Mouse (Mus musculus) gastrocnemius, adult 2 months (tissue): Measurements from ENCODE around the gene Ttyh3. TPM values are rescaled to one million over a fixed set of nuclear protein-coding genes. Genes with fewer than 3 reads are reported as not detected.

ENCODE experiments used
- DNase-seq: peaks from one replicate; pipeline ENCODE4 v3.0.0; 2022
- H3K27ac ChIP-seq: fragments of 200-600 bp; 2 replicates; pipeline ENCODE4 v1.8.1; 2022; ENCODE audit warnings: mild to moderate bottlenecking
- H3K4me3 ChIP-seq: fragments of 200-600 bp; 2 replicates; pipeline ENCODE4 v1.8.1; 2022; ENCODE audit warnings: mild to moderate bottlenecking, moderate library complexity
- CTCF ChIP-seq: fragments of 200-600 bp; IDR thresholded peaks from 2 replicates; pipeline ENCODE4 v1.8.1; 2022; ENCODE audit warnings: antibody characterized with exemption, mild to moderate bottlenecking, moderate library complexity
- intact Hi-C: fragments of 180-260 bp; cut with DNase I; formaldehyde crosslinking; loops from one replicate; pipeline ENCODE4 v1.15.1; 2025
- total RNA-seq, 2 experiments: library from RNA; stranded (reverse); gene quantifications; 2 replicates each; pipeline ENCODE4 v1.2.3; 2021

Ttyh3 gene
- total RNA-seq, 2 experiments from 2014 or later = 4.0 to 4.4 TPM

- peak; percentile 84 for TF ChIP-seq CTCF
- DNase-seq = peak; percentile 79
- Histone ChIP-seq H3K27ac (no peak overlapping the region), H3K4me3 (no peak overlapping the region)
- intact Hi-C loops = loop anchor here (2.0 to 5.0 kb wide), 2 partner anchors 36 to 123 kb away; no protein-coding TSS in a partner anchor
Observed at GRCm38 (mm10) chr5:140663621-140664180, 14.9 kb upstream of the Ttyh3 start.

GRCm38 (mm10) chr5:140662741-140663592 is 14.1 kb upstream of the Ttyh3 start:
- no peak overlapping the region for H3K27ac ChIP-seq
- TF ChIP-seq CTCF = no peak
- no peak overlapping the region for H3K4me3 ChIP-seq
- intact Hi-C loops = loop anchor here (5.0 kb wide), 1 partner anchor 36 kb away; no protein-coding TSS in a partner anchor
- DNase-seq = no peak

DNA sequence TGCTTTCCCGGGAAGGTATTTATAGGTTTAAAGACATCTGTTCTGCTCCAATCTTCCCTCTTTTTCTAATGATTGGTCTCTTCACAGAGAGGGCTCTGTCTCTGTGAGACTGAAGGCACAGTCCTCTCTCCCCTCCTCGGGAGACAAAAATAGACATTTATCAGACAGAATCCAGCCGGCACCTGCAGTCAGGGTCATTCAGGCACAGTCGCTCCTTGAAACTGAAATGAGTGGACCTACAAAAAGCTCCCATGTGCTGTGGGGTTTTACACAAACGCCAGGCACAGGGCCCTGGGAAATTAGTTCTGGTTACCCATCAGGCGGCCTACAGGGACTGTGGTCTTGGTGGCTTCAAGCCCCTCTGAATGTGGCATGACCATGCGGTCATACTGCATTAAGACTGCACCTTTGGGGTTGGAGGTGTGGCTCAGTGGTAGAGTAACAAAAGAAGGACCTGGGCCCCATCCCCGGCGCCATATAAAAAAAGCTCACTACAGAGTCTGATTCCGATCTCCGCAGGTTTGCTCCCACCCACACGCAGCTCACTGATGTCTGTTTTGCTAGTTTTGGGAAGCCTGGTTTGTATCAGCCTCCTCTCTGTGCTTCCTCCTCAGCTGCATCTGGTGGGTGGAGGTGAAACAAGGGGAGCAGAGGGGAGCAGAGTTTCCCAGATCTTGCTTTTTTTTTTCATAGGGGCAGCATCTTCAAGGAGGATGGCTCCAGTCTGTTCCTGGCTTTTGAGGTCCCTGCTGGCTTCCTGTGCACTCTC is 13.2 kb upstream of the Ttyh3 start:
- intact Hi-C loops = loop anchor here (5.0 kb wide), 1 partner anchor 35 kb away; no protein-coding TSS in a partner anchor

GRCm38 (mm10) chr5:140661427-140661826 is 12.6 kb upstream of the Ttyh3 start:
- DNase-seq = no peak
- intact Hi-C loops = loop anchor here (5.0 kb wide), 1 partner anchor 34 kb away; no protein-coding TSS in a partner anchor
- Histone ChIP-seq H3K27ac (no peak overlapping the region), H3K4me3 (no peak overlapping the region)
- no peak for TF ChIP-seq CTCF

More for the DNA sequence above, 13.2 kb upstream of the Ttyh3 start:
- TF ChIP-seq CTCF = no peak
- H3K4me3 ChIP-seq = no peak overlapping the region
- H3K27ac ChIP-seq = no peak overlapping the region
- no peak for DNase-seq

- no peak for DNase-seq
- H3K27ac ChIP-seq = no peak overlapping the region
- TF ChIP-seq CTCF = no peak
- intact Hi-C loops = loop anchor here (5.0 kb wide), 1 partner anchor 33 kb away; no protein-coding TSS in a partner anchor
- H3K4me3 ChIP-seq = no peak overlapping the region
Observed at GRCm38 (mm10) chr5:140660398-140660797, 11.6 kb upstream of the Ttyh3 start.

DNA sequence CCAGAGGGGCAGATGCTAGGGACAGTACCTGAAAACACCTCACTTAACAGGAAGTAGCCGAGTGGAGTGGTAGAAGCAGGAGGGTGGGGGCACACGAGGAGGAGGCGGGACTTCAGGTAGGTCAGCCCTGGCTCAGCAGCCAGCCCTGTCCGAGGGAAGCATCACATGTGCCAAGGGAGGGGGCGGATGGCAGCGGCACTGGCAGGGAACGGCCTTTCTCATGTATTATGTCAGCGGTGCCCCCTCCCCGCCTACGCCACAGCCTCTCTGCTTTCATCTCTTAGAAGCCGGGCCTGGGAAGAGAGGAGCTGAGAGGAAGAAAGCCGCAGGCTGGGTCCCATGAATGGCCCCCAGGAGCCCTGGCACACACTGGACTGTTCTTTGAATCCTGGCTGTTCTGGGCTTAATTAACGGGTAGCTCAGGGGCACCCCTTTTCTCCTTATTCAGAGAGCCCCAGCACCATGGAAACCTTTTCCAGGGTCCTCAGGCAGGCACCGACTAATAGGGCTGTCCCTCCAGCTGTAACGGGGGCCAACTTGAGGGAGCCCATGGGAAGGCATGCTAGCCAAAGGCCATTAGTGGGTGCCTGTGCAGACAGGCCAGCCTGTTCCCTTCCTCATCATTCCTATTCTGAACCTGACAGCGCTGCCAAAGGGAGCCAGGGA is 10.9 kb upstream of the Ttyh3 start:
- TF ChIP-seq CTCF = no peak
- H3K4me3 ChIP-seq = no peak overlapping the region
- intact Hi-C loops = loop anchor here (5.0 kb wide), 1 partner anchor 32 kb away; no protein-coding TSS in a partner anchor
- no peak for DNase-seq
- H3K27ac ChIP-seq = no peak overlapping the region

DNA sequence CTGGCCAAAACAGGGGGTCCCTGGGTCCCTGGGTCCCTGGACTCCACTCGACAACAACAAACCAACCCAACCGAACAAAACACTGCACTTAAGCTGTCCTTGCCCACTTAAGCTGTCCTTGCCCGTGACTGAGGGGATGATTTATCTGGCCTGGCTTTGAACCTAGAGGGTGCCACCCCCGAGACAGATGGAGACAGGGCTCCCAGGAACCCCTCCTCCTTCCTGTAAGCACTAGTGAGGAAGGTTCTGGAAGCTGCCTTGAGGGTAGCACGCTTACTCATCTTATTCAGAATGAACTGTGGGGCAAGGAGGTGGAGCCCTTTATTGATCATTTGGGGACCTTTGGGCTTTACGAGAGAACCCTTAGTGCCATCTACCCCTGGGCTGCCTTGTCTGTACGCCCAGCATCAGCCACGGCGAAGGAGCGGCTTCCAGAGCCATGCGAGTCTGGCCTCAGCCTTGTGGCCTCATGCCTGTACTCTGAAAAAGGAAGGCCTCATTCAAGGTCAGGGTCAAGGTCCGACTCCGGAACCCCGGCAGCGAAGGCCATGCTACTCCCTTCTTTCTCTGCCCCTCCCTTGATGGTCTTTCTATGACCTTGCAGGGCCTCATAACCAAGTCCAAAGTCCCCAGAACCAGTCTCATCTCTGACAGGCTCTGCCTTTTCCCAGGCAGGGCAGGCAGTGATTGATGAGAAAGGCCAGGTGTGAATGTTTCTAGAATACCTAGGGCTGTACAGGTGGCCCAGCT is 5.4 kb upstream of the Ttyh3 start:
- intact Hi-C loops = no loop called here
- no peak for DNase-seq
- H3K4me3 ChIP-seq = no peak overlapping the region
- no peak for TF ChIP-seq CTCF
- H3K27ac ChIP-seq = no peak overlapping the region

DNA sequence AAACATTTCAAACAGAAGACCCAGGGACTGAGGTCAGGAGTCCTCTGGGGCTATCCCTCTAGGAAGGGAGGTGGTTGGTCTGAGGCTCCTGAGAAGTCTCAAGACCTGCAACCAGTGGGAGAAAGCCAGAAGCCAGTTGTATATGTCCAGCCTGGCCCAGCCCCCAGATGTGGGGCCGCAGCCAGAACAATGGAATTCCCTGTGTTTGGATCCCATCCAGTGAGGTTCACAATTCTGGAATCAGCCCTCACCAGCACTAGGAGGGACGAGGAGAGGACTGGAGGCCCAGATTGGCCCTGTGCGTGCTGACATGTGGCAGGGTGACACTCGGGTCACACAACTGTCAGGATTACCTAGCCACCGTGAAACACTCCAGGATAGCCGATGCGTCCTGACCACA is 3.8 kb upstream of the Ttyh3 start:
- intact Hi-C loops = no loop called here
- no peak for DNase-seq
- no peak for TF ChIP-seq CTCF
- no peak overlapping the region for H3K4me3 ChIP-seq
- H3K27ac ChIP-seq = no peak overlapping the region

GRCm38 (mm10) chr5:140651231-140651630 is 2.4 kb upstream of the Ttyh3 start:
- DNase-seq = no peak
- no peak for TF ChIP-seq CTCF
- H3K4me3 ChIP-seq = no peak overlapping the region
- no peak overlapping the region for H3K27ac ChIP-seq
- intact Hi-C loops = no loop called here

GRCm38 (mm10) chr5:140649881-140650414 is 1.1 kb upstream of the Ttyh3 start:
- H3K4me3 ChIP-seq = no peak overlapping the region
- intact Hi-C loops = no loop called here
- no peak for TF ChIP-seq CTCF
- H3K27ac ChIP-seq = no peak overlapping the region
- DNase-seq = no peak

DNA sequence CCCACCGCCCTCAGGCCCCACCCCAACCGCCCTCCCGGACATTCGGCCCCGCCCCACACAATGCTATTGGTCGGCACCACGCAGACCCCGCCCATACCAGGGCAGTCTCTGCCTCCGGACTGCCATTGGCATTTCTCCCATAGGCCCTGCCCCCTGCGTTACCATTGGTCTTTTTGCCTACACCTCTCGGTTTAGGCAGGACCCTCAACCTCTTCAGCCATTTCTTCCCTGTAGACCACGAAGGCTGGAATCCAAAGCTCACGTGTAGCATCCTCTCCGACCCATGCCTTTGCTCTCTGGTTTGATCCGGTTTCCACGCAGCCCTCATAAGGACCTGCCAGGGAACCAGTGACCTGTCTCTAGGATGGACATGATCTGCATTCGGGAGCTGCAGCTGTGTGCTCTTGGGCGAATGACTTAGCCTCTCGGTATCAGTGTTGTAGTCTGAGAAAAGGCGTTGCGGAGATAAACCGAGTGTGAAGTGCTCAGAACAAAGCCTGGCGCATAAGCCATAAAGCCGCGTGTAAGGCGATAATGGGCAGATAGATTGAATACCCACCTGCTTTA is 353 bp upstream of the Ttyh3 start:
- no peak for TF ChIP-seq CTCF
- Histone ChIP-seq H3K4me3 (peak overlapping the region; percentile 77), H3K27ac (no peak overlapping the region; the same call in 1 of the 2 replicates)
- DNase-seq = peak; percentile 99
- intact Hi-C loops = no loop called here
